Mouse (Mus musculus): ENCODE results near the gene Prep. TPM values are rescaled to one million over a fixed set of nuclear protein-coding genes. Genes with fewer than 3 reads are reported as not detected.
A peak's percentile ranks its signal among the peaks of the same experiment; 100 is the strongest.

The Prep gene
- total RNA-seq (2021), result 10 to 100 TPM; 12.3 to 12.5 TPM
- long read RNA-seq, experiment 1, full-length matches to known transcripts, result 13 of 18 reads
- long read RNA-seq, experiment 1, partial matches to known transcripts, result 2 of 18 reads
- long read RNA-seq, experiment 1, other reads (novel, unspliced or antisense), result 3 of 18 reads
- long read RNA-seq, experiment 2, full-length matches to known transcripts, result 14 of 17 reads
- long read RNA-seq, experiment 2, partial matches to known transcripts, result 2 of 17 reads
- long read RNA-seq, experiment 2, other reads (novel, unspliced or antisense), result 1 of 17 reads

DNA sequence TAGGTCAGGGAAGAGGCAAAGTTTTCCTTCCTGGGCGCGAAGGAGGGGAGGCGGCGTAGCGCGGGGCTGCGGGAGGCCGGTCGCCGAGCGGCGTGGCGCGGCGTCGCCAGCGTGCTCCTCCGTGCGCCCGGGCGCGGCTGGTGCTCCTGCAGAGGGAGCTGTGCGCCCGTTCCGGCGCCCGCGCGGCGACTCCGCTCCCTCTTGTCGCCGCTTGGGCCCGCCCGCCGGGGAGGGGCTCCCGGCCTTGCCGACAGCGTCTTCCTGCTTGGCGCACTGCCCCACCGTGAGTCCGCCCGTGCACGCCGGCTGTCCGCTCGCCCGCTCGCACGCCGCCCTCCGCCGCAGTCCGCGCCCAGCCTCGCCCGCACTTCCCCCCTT is at the start of gene Prep:
Prep (plus strand) TSS at position 273 of the 378 bp plus-strand sequence.
- peak; percentile 93 to 96 for DNase-seq

- no peak for DNase-seq
Observed at GRCm38 (mm10) chr10:45017352-45017751, 49.7 kb upstream of the Prep start.

GRCm38 (mm10) chr10:45017851-45018250 is 49.2 kb upstream of the Prep start:
- no peak for DNase-seq

DNA sequence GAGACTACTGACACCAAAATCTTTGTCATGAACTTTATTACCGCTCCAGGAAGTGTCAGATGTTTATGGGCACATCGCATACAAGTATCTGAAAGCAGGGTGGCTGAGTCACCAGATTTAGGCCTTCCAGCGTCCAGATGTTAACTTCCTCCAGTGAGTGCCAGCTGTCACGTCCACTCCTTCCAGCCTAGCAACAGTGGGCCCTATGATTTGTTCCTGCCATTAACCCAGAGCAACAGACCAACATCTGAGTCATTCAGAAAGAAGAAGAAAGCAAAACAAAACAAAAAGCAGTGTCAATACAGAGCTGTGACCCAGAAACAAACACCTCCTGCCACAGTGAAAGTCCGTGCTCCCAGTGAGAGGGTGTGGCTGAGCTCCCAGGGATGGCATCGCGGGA is 47.6 kb upstream of the Prep start:
- peak in 1 of 2 experiments; percentile 53 for DNase-seq

DNA sequence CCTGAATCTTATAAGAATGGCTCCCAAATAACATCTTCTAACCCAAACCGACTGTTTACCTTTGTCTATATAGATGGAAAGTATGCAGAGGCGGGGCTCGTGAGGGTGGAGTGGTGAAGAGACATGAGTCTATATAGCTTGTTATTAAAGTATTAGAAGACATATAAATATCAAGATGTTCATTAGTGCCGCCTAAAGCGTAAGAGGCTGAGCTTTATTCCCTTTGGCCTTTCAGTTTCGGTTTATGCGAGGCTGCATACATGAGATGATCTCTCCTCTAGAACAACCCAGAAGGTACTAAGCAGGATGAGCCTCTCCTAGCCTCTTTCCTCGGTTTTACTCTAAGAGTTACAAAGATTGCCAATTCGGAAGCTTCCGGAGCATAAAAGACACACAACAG is 47.2 kb upstream of the Prep start:
- no peak for DNase-seq

DNA sequence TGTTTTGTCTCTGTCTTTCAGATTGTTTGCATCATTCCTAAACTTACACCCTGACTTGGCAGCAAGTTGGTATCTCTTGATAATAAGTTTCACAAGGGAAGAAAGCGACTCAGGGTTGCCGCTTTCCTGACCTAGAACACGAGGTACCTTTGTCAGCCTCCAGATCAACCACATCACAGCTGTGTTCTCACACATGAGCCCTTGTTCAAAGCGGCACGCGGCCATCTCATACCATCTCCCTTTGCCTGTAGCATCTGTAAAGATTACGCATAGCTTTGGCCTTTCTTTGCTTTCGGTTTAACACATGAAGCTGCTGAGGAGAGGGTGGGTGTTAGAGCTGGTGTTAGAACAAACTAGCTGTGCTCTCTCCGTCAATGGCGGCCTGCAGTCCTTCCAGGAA is 46.7 kb upstream of the Prep start:
- no peak for DNase-seq

- DNase-seq, result no peak
Observed at GRCm38 (mm10) chr10:45025184-45025583, 41.8 kb upstream of the Prep start.

- DNase-seq, result no peak
Observed at GRCm38 (mm10) chr10:45026935-45027334, 40.1 kb upstream of the Prep start.

- DNase-seq, result peak; percentile 67 to 87
Observed at GRCm38 (mm10) chr10:45045268-45045928, 21.6 kb upstream of the Prep start.

DNA sequence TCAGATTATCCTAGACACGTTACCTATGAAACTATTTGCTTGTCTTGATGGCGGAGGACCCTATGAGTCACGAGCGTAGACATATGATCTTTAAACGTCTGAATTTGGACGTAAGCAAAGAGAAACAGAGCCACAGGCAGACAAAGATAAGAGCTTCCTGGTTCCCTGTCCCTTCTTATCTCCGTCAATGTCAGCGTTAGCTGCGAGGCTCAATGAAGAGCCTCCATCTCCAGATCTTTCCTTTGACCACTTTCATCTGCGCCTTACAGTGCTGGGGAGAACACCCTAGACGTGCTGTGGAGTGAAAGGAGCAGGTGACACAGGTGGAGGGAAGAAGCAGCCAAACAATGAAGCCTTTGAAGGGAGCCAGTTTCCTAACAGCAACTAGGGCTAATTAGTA is 18.8 kb upstream of the Prep start:
- DNase-seq, result no peak

GRCm38 (mm10) chr10:45048622-45049021 is 18.4 kb upstream of the Prep start:
- DNase-seq, result peak; percentile 52 to 69

GRCm38 (mm10) chr10:45051125-45051744 is 15.8 kb upstream of the Prep start:
- DNase-seq, result peak; percentile 70 to 87

DNA sequence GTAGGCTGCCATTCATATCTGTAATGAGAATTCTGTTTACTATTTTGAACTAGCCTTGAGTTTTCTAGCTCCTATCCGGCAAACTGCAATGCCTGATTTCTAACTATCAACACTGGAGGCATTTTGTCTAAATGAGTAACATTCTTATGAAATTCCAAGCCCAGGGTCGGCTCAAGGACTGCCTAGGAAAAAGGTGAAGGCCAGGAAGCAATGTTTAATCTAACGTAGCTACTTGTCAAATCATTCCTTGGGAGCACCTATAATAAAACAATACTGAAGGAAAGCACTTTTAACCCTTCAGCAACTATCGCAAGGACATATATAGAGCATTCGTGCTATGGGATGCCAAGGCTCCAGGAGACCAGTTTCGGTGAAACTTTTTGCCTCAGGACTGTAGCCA is 8.6 kb upstream of the Prep start:
- DNase-seq, result no peak

GRCm38 (mm10) chr10:45060841-45061240 is 6.2 kb upstream of the Prep start:
- DNase-seq, result no peak

DNA sequence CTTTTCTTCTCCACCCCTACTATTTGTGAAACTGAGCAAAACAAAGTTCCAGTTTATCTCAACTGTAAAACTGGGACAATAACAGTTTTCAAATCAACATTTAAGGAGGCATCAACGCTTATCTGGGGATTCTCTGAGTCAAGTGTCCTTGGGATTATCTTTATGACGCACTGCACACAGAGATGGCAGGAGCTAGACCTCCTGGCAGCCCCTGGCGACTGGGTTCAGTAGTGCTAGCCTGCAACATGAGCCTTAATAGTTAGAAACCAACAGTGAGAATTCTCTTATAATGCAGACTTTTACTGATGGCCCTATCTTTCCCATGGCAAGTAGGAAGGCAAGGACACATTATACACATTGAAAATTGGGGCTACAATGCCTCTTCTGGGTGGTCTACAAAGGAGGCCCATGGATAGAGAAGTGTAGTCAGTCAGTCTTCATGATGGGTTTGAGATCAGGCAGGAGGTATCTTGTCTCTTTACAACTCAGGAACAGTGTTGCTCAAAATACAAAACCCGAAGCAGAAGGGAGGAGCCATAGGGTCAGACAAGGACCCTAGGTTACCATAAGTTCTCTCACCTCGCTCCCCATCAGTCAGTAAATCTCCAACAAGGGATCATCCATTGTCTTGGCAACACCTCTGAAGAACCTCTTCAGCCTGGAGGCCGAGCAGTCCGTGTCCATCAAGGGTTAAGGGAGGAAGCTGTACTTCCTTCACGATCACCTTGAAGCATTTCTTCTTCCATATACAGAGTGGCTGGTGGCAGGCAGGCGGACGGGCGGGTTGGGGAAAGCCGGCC is 672 bp upstream of the Prep start:
- peak in 1 of 2 experiments; percentile 17 for DNase-seq

DNA sequence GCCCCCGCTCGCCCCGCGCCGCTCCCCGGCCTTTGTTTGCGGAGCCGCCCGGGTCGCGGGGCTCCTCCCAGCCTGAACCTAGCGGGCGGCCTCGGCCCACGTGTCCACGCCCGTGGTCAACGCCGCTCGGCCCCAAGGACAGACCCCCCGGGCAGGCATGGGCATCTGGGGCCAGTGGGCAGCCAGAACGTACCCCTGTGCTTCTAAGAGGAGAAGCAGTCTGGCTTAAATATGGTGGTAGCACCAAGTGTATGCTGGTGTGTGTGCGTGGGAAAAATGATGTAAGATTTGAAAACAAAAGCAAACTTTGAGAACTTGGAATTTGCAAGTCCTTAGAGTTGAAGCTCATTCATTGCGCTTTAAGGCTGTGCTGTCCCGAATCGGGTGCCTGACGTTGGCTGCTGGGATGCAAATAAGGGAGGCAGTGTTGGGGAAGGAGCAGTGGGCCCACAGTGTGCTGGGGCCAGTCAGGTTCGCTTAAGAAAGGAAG is 478 bp downstream of the Prep start:
- DNase-seq, result no peak

DNA sequence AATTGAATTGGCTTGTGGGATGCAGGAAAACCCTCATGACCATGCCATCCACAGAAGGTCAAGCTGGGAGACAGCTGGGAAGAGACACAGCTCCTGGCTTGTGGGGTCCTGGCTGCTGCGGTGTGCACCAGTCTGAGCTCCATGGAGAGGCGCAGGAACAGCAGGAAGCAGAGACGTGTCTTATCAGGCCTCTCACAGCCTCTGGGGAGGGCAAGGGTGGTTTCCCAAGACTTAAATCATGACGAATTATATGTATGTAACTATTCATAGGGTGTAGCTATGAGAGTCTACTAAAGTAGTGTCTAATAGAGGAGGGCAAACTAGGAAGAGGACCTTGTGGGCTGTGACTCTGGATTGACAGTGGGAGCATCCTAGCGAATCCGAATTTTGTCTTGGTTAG is 2.6 kb downstream of the Prep start:
- no peak for DNase-seq

DNA sequence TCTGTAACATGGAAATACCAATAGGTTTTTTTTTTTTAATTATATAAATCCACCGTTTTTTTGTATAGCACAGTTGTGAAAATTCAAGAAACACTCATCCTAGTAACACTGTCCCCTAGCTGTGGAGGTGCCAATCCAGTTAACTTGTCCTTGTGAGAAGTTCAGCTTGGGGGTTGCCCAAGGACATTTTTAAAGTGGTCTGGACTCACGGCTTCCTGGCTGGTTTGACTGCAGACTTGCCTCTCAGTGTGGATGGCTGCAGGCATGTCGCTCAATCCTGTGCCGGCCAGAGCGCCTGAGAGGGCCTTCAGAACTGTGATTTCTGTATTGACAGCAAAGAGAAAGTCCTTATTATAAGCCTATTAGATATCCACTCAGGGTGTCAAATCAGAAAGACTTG is 3.4 kb downstream of the Prep start:
- peak; percentile 18 to 29 for DNase-seq

DNA sequence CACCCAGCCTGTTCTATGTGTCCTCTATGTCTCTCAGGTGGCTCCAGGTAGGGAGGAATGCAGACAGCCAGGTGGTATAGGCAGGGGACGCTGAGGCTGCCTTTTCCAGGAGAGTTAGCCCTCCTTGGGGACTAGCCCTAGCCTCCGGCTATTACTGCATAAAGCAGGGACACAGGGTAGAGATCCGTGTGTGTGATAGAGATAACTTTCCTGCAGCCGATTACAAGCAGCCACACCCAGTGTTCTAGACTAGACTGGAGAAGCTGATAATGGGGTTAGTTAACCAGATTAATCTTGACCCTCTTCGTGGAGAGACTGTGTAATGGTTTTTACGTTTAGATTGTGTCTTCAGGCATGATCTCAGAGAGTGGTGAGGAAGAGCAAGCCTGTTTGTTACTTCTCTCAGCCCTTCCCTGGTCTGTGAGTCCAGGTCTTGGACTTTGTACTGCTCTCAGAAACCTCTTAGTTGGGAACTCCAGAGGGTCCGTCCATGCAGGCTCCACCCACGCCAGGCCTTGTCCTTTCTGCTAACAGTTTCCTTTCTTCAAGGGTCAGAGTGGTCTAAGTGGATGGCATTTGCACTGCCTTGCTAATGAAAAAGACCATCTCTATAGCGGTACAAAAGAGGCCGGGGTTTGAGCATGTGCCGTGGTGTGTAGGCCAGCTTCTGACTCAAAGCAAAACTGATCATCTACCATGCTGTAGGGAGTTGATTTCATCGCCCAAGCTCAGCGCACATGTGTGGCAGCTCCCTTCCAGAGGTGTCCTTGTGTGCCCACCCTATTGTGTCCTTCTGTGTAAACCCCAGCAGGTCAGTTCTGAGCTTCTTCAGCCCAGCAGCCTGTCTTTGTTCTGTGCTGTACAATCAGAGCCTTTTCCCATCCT is 4.2 kb downstream of the Prep start:
- DNase-seq, result no peak

GRCm38 (mm10) chr10:45072339-45072738 is 5.3 kb downstream of the Prep start:
- DNase-seq, result no peak

- DNase-seq, result no peak
Observed at GRCm38 (mm10) chr10:45074543-45074942, 7.5 kb downstream of the Prep start.
